Comparison of ENCODE assay signal across 33 mouse cellular contexts in genomic region chrX:52030146-52030545, GRCm38 (mm10). TPM values are rescaled to one million over a fixed set of nuclear protein-coding genes. Genes with fewer than 3 reads are reported as not detected.
DNase-seq lines count a peak whose midpoint lies in the region; ATAC-seq lines count a peak whose summit lies in the region.
"Had no signal": no experiment of that assay in that cellular context is flagged by ENCODE, and none has a peak within 500 bp of the region (broad histone marks: within the 10 kb centered on the region; RNA-seq: fewer than 3 reads in every experiment).

No protein-coding gene starts in this region.

- no peaks in the 10 kb centered on the region for H3K27me3 ChIP-seq in heart, embryonic 16.5 days (ENCODE audit: control insufficient read depth, insufficient read depth, low read length)
- H3K27me3 ChIP-seq in heart, embryonic 12.5 days (replicated peaks): no peaks in the 10 kb centered on the region
- no peaks in the 10 kb centered on the region for H3K27me3 ChIP-seq in lung, embryonic 16.5 days (ENCODE audit: control insufficient read depth, insufficient read depth, low read depth, low read length)
- no peaks in the 10 kb centered on the region for H3K27me3 ChIP-seq in intestine, embryonic 15.5 days (replicated peaks)
- H3K27me3 ChIP-seq in kidney, embryonic 14.5 days (ENCODE audit: control insufficient read depth, insufficient read depth, low read length): no peaks in the 10 kb centered on the region
- H3K27me3 ChIP-seq: forebrain, embryonic 15.5 days; hindbrain, embryonic 13.5 days; lung, embryonic 15.5 days; midbrain, embryonic 12.5 days; neural tube, embryonic 12.5 days; stomach, embryonic 15.5 days had no signal

- H3K36me3 ChIP-seq in heart, embryonic 16.5 days (ENCODE audit: control insufficient read depth, insufficient read depth): no peaks in the 10 kb centered on the region
- no peaks in the 10 kb centered on the region for H3K36me3 ChIP-seq in heart, embryonic 12.5 days
- H3K36me3 ChIP-seq in lung, embryonic 16.5 days (ENCODE audit: control insufficient read depth, insufficient read depth, low read length): no peaks in the 10 kb centered on the region
- no peaks in the 10 kb centered on the region for H3K36me3 ChIP-seq in intestine, embryonic 15.5 days
- no peaks in the 10 kb centered on the region for H3K36me3 ChIP-seq in kidney, embryonic 14.5 days (ENCODE audit: control insufficient read depth, insufficient read depth, low read length)
- H3K36me3 ChIP-seq: forebrain, embryonic 15.5 days; hindbrain, embryonic 13.5 days; lung, embryonic 15.5 days; midbrain, embryonic 12.5 days; neural tube, embryonic 12.5 days; stomach, embryonic 15.5 days had no signal

- H3K9me3 ChIP-seq in heart, embryonic 16.5 days (replicated peaks; ENCODE audit: control insufficient read depth, low read length): no peaks in the 10 kb centered on the region
- H3K9me3 ChIP-seq in heart, embryonic 12.5 days (replicated peaks): no peaks in the 10 kb centered on the region
- H3K9me3 ChIP-seq in lung, embryonic 16.5 days (ENCODE audit: control insufficient read depth, low read length): no peaks in the 10 kb centered on the region
- H3K9me3 ChIP-seq in intestine, embryonic 15.5 days: no peaks in the 10 kb centered on the region
- H3K9me3 ChIP-seq in kidney, embryonic 14.5 days (ENCODE audit: control insufficient read depth, low read length): no peaks in the 10 kb centered on the region
- H3K9me3 ChIP-seq: forebrain, embryonic 15.5 days; hindbrain, embryonic 13.5 days; lung, embryonic 15.5 days; megakaryocyte, embryonic 14.5 days; midbrain, embryonic 12.5 days; neural tube, embryonic 12.5 days; stomach, embryonic 15.5 days had no signal

- H3K9ac ChIP-seq in heart, embryonic 16.5 days (ENCODE audit: low read length): no peak overlapping the region
- H3K9ac ChIP-seq in heart, embryonic 12.5 days: no peak overlapping the region
- H3K9ac ChIP-seq in lung, embryonic 16.5 days (ENCODE audit: low read length): no peak overlapping the region
- H3K9ac ChIP-seq in intestine, embryonic 15.5 days: no peak overlapping the region
- no peak overlapping the region for H3K9ac ChIP-seq in kidney, embryonic 14.5 days (ENCODE audit: low read depth, low read length)
- H3K9ac ChIP-seq: forebrain, embryonic 15.5 days; hindbrain, embryonic 13.5 days; lung, embryonic 15.5 days; midbrain, embryonic 12.5 days; neural tube, embryonic 12.5 days; stomach, embryonic 15.5 days had no signal

- H3K27ac ChIP-seq in heart, embryonic 16.5 days (ENCODE audit: low read length): peak overlapping the region; percentile 4; the same call in 1 of the 2 replicates
- H3K27ac ChIP-seq in heart, embryonic 12.5 days (ENCODE audit: poor library complexity, severe bottlenecking): no peak overlapping the region
- no peak overlapping the region for H3K27ac ChIP-seq in lung, embryonic 16.5 days (ENCODE audit: low read length)
- no peak overlapping the region for H3K27ac ChIP-seq in intestine, embryonic 15.5 days
- no peak overlapping the region for H3K27ac ChIP-seq in kidney, embryonic 14.5 days (ENCODE audit: low read depth, low read length)
- H3K27ac ChIP-seq: forebrain, embryonic 15.5 days; hindbrain, embryonic 13.5 days; left cerebral cortex, adult 2 months; lung, embryonic 15.5 days; midbrain, embryonic 12.5 days; neural tube, embryonic 12.5 days; stomach, embryonic 15.5 days had no signal

- WGBS in heart, embryonic 16.5 days: 53% methylated on average over 7 of the region's 7 CpGs
- 55% methylated on average over 7 of the region's 7 CpGs for WGBS in heart, embryonic 12.5 days
- WGBS in lung, embryonic 16.5 days: 67% methylated on average over 7 of the region's 7 CpGs
- WGBS in intestine, embryonic 15.5 days: 78% methylated on average over 7 of the region's 7 CpGs
- 79% methylated on average over 7 of the region's 7 CpGs for WGBS in kidney, embryonic 14.5 days

- H3K4me2 ChIP-seq in heart, embryonic 16.5 days (ENCODE audit: low read depth, low read length): no peak overlapping the region
- no peak overlapping the region for H3K4me2 ChIP-seq in heart, embryonic 12.5 days
- no peak overlapping the region for H3K4me2 ChIP-seq in lung, embryonic 16.5 days (ENCODE audit: low read depth, low read length)
- no peak overlapping the region for H3K4me2 ChIP-seq in intestine, embryonic 15.5 days (replicated peaks)
- no peak overlapping the region for H3K4me2 ChIP-seq in kidney, embryonic 14.5 days (replicated peaks; ENCODE audit: low read depth, low read length)
- H3K4me2 ChIP-seq: forebrain, embryonic 15.5 days; hindbrain, embryonic 13.5 days; lung, embryonic 15.5 days; midbrain, embryonic 12.5 days; neural tube, embryonic 12.5 days; stomach, embryonic 15.5 days had no signal

- DNase-seq in lung, postnatal 25 days (ENCODE audit: low spot score): no peak
- DNase-seq in fat pad, adult 2 months (ENCODE audit: extremely low read depth, low read depth, low spot score): peak; percentile 19
- DNase-seq: adrenal gland, postnatal 25 days; cerebellum, adult 18-20 months; gastrocnemius, postnatal 25 days; heart, adult 18-20 months; heart, postnatal 36 days; kidney, adult 9 months; kidney, postnatal 14 days; lung, postnatal 4 days; right cerebral cortex, postnatal 14 days had no signal

- no peak for ATAC-seq in heart, embryonic 16.5 days (replicated peaks; ENCODE audit: extremely low read depth, insufficient read depth, low FRiP score)
- no peak for ATAC-seq in heart, embryonic 12.5 days (ENCODE audit: insufficient number of reproducible peaks, low FRiP score)
- peak; percentile 56; the same call in 1 of the 2 replicates for ATAC-seq in lung, embryonic 16.5 days (ENCODE audit: low read depth)
- no peak for ATAC-seq in intestine, embryonic 15.5 days
- no peak for ATAC-seq in kidney, embryonic 14.5 days (ENCODE audit: low FRiP score, low TSS enrichment)
- ATAC-seq: CD4-positive, CD25-positive, alpha-beta regulatory T cell, adult 4 months; forebrain, embryonic 15.5 days; intestine, postnatal 0 days had no signal

- 0 out of 2 replicates have a peak, but pooled peaks cover 2% of the 10 kb centered on the region for H3K4me1 ChIP-seq in heart, embryonic 16.5 days (ENCODE audit: control insufficient read depth, insufficient read depth, low read length)
- H3K4me1 ChIP-seq in heart, embryonic 12.5 days (replicated peaks): peaks cover 9% of the 10 kb centered on the region; the same call in 1 of the 2 replicates
- H3K4me1 ChIP-seq in lung, embryonic 16.5 days (replicated peaks; ENCODE audit: control insufficient read depth, insufficient read depth, low read length): no peaks in the 10 kb centered on the region
- H3K4me1 ChIP-seq in intestine, embryonic 15.5 days (replicated peaks): no peaks in the 10 kb centered on the region
- H3K4me1 ChIP-seq in kidney, embryonic 14.5 days (ENCODE audit: control insufficient read depth, insufficient read depth, low read length): no peaks in the 10 kb centered on the region
- H3K4me1 ChIP-seq: forebrain, embryonic 15.5 days; hindbrain, embryonic 13.5 days; lung, embryonic 15.5 days; megakaryocyte, embryonic 14.5 days; midbrain, embryonic 12.5 days; neural tube, embryonic 12.5 days; stomach, embryonic 15.5 days had no signal

- H3K4me3 ChIP-seq in heart, embryonic 16.5 days (ENCODE audit: low read length): no peak overlapping the region
- H3K4me3 ChIP-seq in heart, embryonic 12.5 days: no peak overlapping the region
- no peak overlapping the region for H3K4me3 ChIP-seq in lung, embryonic 16.5 days (ENCODE audit: low read length)
- no peak overlapping the region for H3K4me3 ChIP-seq in intestine, embryonic 15.5 days (replicated peaks)
- no peak overlapping the region for H3K4me3 ChIP-seq in kidney, embryonic 14.5 days (ENCODE audit: low read length)
- H3K4me3 ChIP-seq: forebrain, embryonic 15.5 days; hindbrain, embryonic 13.5 days; left cerebral cortex, adult 2 months; lung, embryonic 15.5 days; megakaryocyte, embryonic 14.5 days; midbrain, embryonic 12.5 days; myocyte; neural tube, embryonic 12.5 days; stomach, embryonic 15.5 days had no signal

RNA-seq across cellular contexts. Expression of gene 1700080O16Rik, which starts 57.6 kb away (rescaled TPM):
- not detected in 2 replicates for polyA plus RNA-seq in heart, embryonic 16.5 days (2015; fragmentation: Nextera tagmentation; extraction: Ambion mirVana)
- not detected in 2 replicates for polyA plus RNA-seq in heart, embryonic 12.5 days (2016; fragmentation: Nextera tagmentation; extraction: Ambion mirVana)
- not detected in 2 replicates for polyA plus RNA-seq in lung, embryonic 16.5 days (2015; fragmentation: Nextera tagmentation; extraction: Ambion mirVana)
- not detected in 2 replicates for polyA plus RNA-seq in intestine, embryonic 15.5 days (2015; fragmentation: Nextera tagmentation; extraction: Ambion mirVana)
- polyA plus RNA-seq in kidney, embryonic 14.5 days (2014; fragmentation: Nextera tagmentation; extraction: Ambion mirVana): not detected in 2 replicates
- polyA plus RNA-seq: CD4-positive, CD25-positive, alpha-beta regulatory T cell, adult 4 months; cortical plate, adult 2 months; forebrain, embryonic 15.5 days; frontal cortex, adult 2 months; heart, embryonic 14.5 days; hindbrain, embryonic 13.5 days; intestine, postnatal 0 days; liver, adult 2 months; liver, embryonic 16.5 days; lung, embryonic 15.5 days; midbrain, embryonic 12.5 days; midbrain, postnatal 0 days; neural tube, embryonic 12.5 days; stomach, embryonic 15.5 days had no signal
